Mouse (Mus musculus) lung, postnatal 14 days (tissue): ENCODE data around the gene Arhgap5.
"Not testable (repeated sequence)": the region's sequence is repeated elsewhere in the genome, so short reads cannot be mapped to it uniquely, and the experiment has no call there.

Experiments used
- DNase-seq: peaks from one replicate; pipeline ENCODE4 v3.0.0; 2021

The Arhgap5 gene

GRCm38 (mm10) chr12:52544532-52544931, 40.8 kb downstream of the Arhgap5 start:
- no peak for DNase-seq

- DNase-seq: no peak
Observed at GRCm38 (mm10) chr12:52552085-52552484, 48.3 kb downstream of the Arhgap5 start.

GRCm38 (mm10) chr12:52555188-52555876, 51.6 kb downstream of the Arhgap5 start:
- no peak for DNase-seq

- no peak for DNase-seq
Observed at GRCm38 (mm10) chr12:52565654-52566053, 61.9 kb downstream of the Arhgap5 start.

- DNase-seq: no peak
Observed at GRCm38 (mm10) chr12:52573371-52573770, 69.6 kb downstream of the Arhgap5 start.

- not testable (repeated sequence) for DNase-seq
Observed at GRCm38 (mm10) chr12:52586466-52586865, 82.7 kb downstream of the Arhgap5 start.

GRCm38 (mm10) chr12:52587473-52588010, 83.8 kb downstream of the Arhgap5 start:
- no peak for DNase-seq

GRCm38 (mm10) chr12:52595389-52596185, 91.8 kb downstream of the Arhgap5 start:
- DNase-seq: no peak

- DNase-seq: no peak
Observed at GRCm38 (mm10) chr12:52602471-52602870, 98.7 kb downstream of the Arhgap5 start.

GRCm38 (mm10) chr12:52602883-52603694, 99.3 kb downstream of the Arhgap5 start:
- DNase-seq: peak; percentile 86

- DNase-seq: peak; percentile 38
Observed at GRCm38 (mm10) chr12:52603695-52604255, 100.0 kb downstream of the Arhgap5 start.

- DNase-seq: peak; percentile 98
Observed at GRCm38 (mm10) chr12:52604256-52604991, 100.7 kb downstream of the Arhgap5 start.

- no peak for DNase-seq
Observed at GRCm38 (mm10) chr12:52604992-52605652, 101.3 kb downstream of the Arhgap5 start.

GRCm38 (mm10) chr12:52607411-52607810, 103.6 kb downstream of the Arhgap5 start:
- DNase-seq: no peak

- DNase-seq: no peak
Observed at GRCm38 (mm10) chr12:52615703-52616102, 111.9 kb downstream of the Arhgap5 start.

- DNase-seq: no peak
Observed at GRCm38 (mm10) chr12:52618418-52619040, 114.8 kb downstream of the Arhgap5 start.

GRCm38 (mm10) chr12:52619644-52620043, 115.9 kb downstream of the Arhgap5 start:
- no peak for DNase-seq
